Mouse (Mus musculus) cerebellum, adult 2 months (tissue): ENCODE results near the gene Nans.

Experiments used
- CTCF ChIP-seq: fragments of 200-500 bp; IDR thresholded peaks from 2 replicates; pipeline ENCODE4 v1.5.1; 2011; ENCODE audit warnings: low read depth, mild to moderate bottlenecking, control low read depth, low read length, moderate library complexity, borderline replicate concordance; ENCODE audit not compliant: insufficient read depth
- POLR2A ChIP-seq: fragments of 200-500 bp; IDR thresholded peaks from 2 replicates; pipeline ENCODE4 v1.6.1; 2011; ENCODE audit warnings: low read length, control low read depth, borderline replicate concordance; ENCODE audit not compliant: insufficient read depth

DNA sequence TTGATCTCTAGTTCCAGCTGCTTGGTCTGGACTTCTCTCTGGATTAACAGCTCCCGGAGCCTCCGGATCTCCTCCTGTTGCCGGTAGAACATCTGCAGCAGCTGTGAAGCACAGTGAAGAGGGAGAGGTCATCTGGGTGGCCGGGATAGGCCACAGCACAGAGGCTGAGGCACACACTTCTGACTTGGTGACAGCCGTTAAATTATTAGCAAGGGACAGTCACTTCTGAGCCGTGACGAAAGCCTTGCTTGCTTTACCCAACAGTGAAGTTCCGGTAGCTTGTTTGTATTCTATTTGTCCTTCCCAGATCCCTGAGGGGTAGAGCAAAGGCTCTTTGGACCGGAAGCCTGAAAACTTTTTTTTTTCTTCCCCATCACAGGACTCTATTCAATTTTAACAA is 50.1 kb downstream of the Nans start:
- TF ChIP-seq POLR2A, result no peak
- no peak for TF ChIP-seq CTCF
